Mouse (Mus musculus) spleen, postnatal 4 days (tissue): ENCODE data around the gene Fbxo2.
A peak's percentile ranks its signal among the peaks of the same experiment; 100 is the strongest.

ENCODE experiments used
- DNase-seq, 2 experiments: peaks; one replicate each; pipeline ENCODE4 v3.0.0; 2022; ENCODE audit warnings: low spot score in 2 of 2

The Fbxo2 gene

GRCm38 (mm10) chr4:148143721-148144120 lies 16.7 kb upstream of the Fbxo2 start:
- DNase-seq, result no peak

GRCm38 (mm10) chr4:148147714-148148113 lies 12.7 kb upstream of the Fbxo2 start:
- no peak for DNase-seq

GRCm38 (mm10) chr4:148149540-148149939 lies 10.9 kb upstream of the Fbxo2 start:
- DNase-seq, result no peak

GRCm38 (mm10) chr4:148150242-148150641 lies 10.2 kb upstream of the Fbxo2 start:
- no peak for DNase-seq

GRCm38 (mm10) chr4:148150953-148151266 lies 9.5 kb upstream of the Fbxo2 start:
- no peak for DNase-seq

GRCm38 (mm10) chr4:148151267-148152168 lies 8.9 kb upstream of the Fbxo2 start, which contains the start of gene Fbxo6:
TSS of gene Fbxo6 (minus strand) at chr4:148152140.
- DNase-seq, result peak; percentile 77 to 88

GRCm38 (mm10) chr4:148152547-148152946 lies 7.9 kb upstream of the Fbxo2 start:
- DNase-seq, result no peak

GRCm38 (mm10) chr4:148154006-148154405 lies 6.4 kb upstream of the Fbxo2 start:
- no peak for DNase-seq

- peak in 1 of 2 experiments; percentile 33 for DNase-seq
These were observed 5.4 kb upstream of the Fbxo2 start for GRCm38 (mm10) chr4:148154982-148155381.

- no peak for DNase-seq
These were observed 1.7 kb upstream of the Fbxo2 start for GRCm38 (mm10) chr4:148158436-148159348.

- peak; percentile 87 to 92 for DNase-seq
These were observed 631 bp upstream of the Fbxo2 start for GRCm38 (mm10) chr4:148159544-148160435.

GRCm38 (mm10) chr4:148164002-148164439 lies 3.6 kb downstream of the Fbxo2 start:
- DNase-seq, result peak; percentile 61 to 82

GRCm38 (mm10) chr4:148164461-148164860 lies 4.0 kb downstream of the Fbxo2 start:
- DNase-seq, result no peak

- no peak for DNase-seq
These were observed 5.1 kb downstream of the Fbxo2 start for GRCm38 (mm10) chr4:148165551-148165950.

- DNase-seq, result no peak
These were observed 6.0 kb downstream of the Fbxo2 start for GRCm38 (mm10) chr4:148166431-148166830.

- peak; percentile 61 to 85 for DNase-seq
These were observed 6.6 kb downstream of the Fbxo2 start for GRCm38 (mm10) chr4:148166986-148167385.

GRCm38 (mm10) chr4:148168287-148168686 lies 7.9 kb downstream of the Fbxo2 start:
- DNase-seq, result peak; percentile 51 to 85

- no peak for DNase-seq
These were observed 9.2 kb downstream of the Fbxo2 start for GRCm38 (mm10) chr4:148169586-148169985.

GRCm38 (mm10) chr4:148170842-148171241 lies 10.4 kb downstream of the Fbxo2 start:
- peak in 1 of 2 experiments; percentile 77 for DNase-seq

GRCm38 (mm10) chr4:148171261-148171660 lies 10.8 kb downstream of the Fbxo2 start:
- no peak for DNase-seq

- no peak for DNase-seq
These were observed 13.5 kb downstream of the Fbxo2 start for GRCm38 (mm10) chr4:148173811-148174494.
